Mouse (Mus musculus) forebrain, postnatal 0 days (tissue): ENCODE measurements around the gene P3h1. TPM values are rescaled to one million over a fixed set of nuclear protein-coding genes. Genes with fewer than 3 reads are reported as not detected.

ENCODE experiments used
- ATAC-seq: fragments of 200-750 bp; cut with Nextera tagmentation; 2 replicates; pipeline ENCODE4 v1.8.0; 2017; ENCODE audit warnings: mild to moderate bottlenecking, moderate library complexity
- DNase-seq: peaks from one replicate; pipeline ENCODE4 v3.0.0-alpha.2; 2015
- H3K27ac ChIP-seq: fragments of 300-500 bp; sonication (generic); 2 replicates; pipeline ENCODE4 v1.5.1; 2014; ENCODE audit warnings: low read depth, mild to moderate bottlenecking, antibody characterized with exemption, low read length, moderate library complexity, mixed read lengths
- H3K27me3 ChIP-seq: fragments of 300-500 bp; sonication (generic); 2 replicates; pipeline ENCODE4 v1.6.1; 2014; ENCODE audit warnings: mild to moderate bottlenecking, low read length, mixed read lengths; ENCODE audit not compliant: insufficient read depth
- H3K36me3 ChIP-seq: fragments of 300-500 bp; sonication (generic); 2 replicates; pipeline ENCODE4 v1.6.1; 2014; ENCODE audit warnings: mild to moderate bottlenecking, moderate library complexity; ENCODE audit not compliant: insufficient read depth
- H3K4me1 ChIP-seq: fragments of 300-500 bp; sonication (generic); 2 replicates; pipeline ENCODE4 v1.6.1; 2014; ENCODE audit warnings: antibody characterized with exemption; ENCODE audit not compliant: insufficient read depth
- H3K4me2 ChIP-seq: fragments of 300-500 bp; sonication (generic); 2 replicates; pipeline ENCODE4 v1.6.1; 2014; ENCODE audit warnings: low read depth, mild to moderate bottlenecking, moderate library complexity
- H3K4me3 ChIP-seq: fragments of 300-500 bp; sonication (generic); 2 replicates; pipeline ENCODE4 v1.5.1; 2014; ENCODE audit warnings: low read depth, low read length, mixed read lengths
- H3K9ac ChIP-seq: fragments of 300-500 bp; sonication (generic); 2 replicates; pipeline ENCODE4 v1.6.1; 2014; ENCODE audit warnings: mild to moderate bottlenecking
- H3K9me3 ChIP-seq: fragments of 300-500 bp; sonication (generic); 2 replicates; pipeline ENCODE4 v1.6.1; 2016; ENCODE audit warnings: low read length
- CTCF ChIP-seq: sonication (generic); IDR thresholded peaks from 2 replicates; pipeline ENCODE4 v1.5.1; 2016; ENCODE audit warnings: antibody characterized with exemption, control low read depth, low read depth
- WGBS: fragments of 180-500 bp; shearing (Covaris S2); extraction: QIAGEN DNeasy Blood & Tissue Kit; methylation state at CpG from one replicate; pipeline ENCODE4 v1.1.7; 2014; 5-methylcytosine and 5-hydroxymethylcytosine counted together
- polyA plus RNA-seq: library from polyadenylated mRNA; unstranded; fragments of >200 nt; fragmentation: Nextera tagmentation; extraction: Ambion mirVana; gene quantifications from 2 replicates; pipeline ENCODE4 v1.2.1, GENCODE M21; 2015
- total RNA-seq: library from RNA; depleted of rRNA; stranded (reverse); fragments of >200 nt; gene quantifications from 2 replicates; pipeline ENCODE4 v1.2.3, GENCODE M21; 2014

P3h1 gene
- total and polyA plus RNA-seq, 2 experiments from 2014 or later, result 8.9 to 12.8 TPM

GRCm38 (mm10) chr4:119255351-119255750, 22.6 kb downstream of the P3h1 start, which contains the start of gene Cldn19:
Gene Cldn19, plus strand, starts transcription at chr4:119255414.
- no peak for TF ChIP-seq CTCF
- H3K9ac ChIP-seq, result 0 out of 2 replicates have a peak within 1 kb of the TSS, but pooled peaks have one; percentile 11
- 71% methylated on average over 12 of the region's 12 CpGs for WGBS
- H3K9me3 ChIP-seq, result no peaks in the 10 kb centered on the region
- no peak within 1 kb of the TSS for H3K27ac ChIP-seq
- H3K4me2 ChIP-seq, result no peak within 1 kb of the TSS
- H3K4me3 ChIP-seq, result no peak within 1 kb of the TSS
- no peaks in the 10 kb centered on the region for H3K4me1 ChIP-seq
- no peaks in the 10 kb centered on the region for H3K36me3 ChIP-seq
- no peak for ATAC-seq
- H3K27me3 ChIP-seq, result no peaks in the 10 kb centered on the region
- no peak for DNase-seq

- TF ChIP-seq CTCF, result no peak
- 84% methylated on average over 6 of the region's 6 CpGs for WGBS
These were observed 24.4 kb downstream of the P3h1 start for GRCm38 (mm10) chr4:119257083-119257482.

DNA sequence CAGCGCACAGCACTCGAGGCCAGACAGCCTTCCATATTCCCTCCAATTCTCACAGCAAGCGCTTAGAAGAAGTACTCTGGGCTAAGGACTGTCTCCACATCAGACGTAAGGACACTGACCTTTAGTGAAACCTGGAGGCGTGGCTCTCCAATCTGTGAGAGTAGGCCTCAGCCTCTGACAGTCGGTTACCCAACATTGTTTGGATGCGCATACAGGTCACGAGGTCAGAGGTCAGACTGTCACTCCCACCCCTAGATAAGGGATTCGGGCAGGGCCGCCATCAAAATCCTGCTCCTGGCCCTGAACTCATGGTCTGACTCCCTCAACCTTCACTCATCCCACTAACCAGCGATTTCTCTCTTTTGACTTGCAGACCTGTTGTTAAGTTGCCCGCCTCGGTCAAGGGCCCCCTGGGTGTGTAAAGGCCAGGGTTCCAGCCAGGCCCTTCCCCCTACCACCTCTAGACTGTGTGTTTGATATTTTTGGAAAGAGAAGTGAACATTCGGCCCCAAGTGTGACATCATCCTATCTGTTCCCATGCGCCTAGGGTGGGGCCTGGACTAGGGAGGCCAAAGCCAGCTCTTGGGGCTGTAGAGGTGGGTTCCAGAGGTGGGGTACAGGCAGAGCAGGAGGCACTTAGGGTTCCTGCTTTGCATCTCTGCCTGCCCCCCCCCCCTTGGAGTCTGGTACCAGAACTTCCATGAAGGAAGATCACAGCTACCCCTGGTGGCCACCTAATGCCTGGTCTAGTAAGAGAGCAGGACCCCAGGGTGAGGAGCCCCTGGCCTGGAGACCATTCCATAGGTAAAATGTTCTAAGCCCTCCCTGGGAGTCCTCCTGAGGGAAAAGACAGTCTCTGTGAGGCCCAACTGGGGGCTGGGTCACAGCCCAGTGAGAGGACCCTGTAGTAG, 26.9 kb downstream of the P3h1 start:
- ATAC-seq (no peak), DNase-seq (no peak)
- WGBS, result 88% methylated on average over 15 of the region's 15 CpGs
- Histone ChIP-seq H3K4me1 (no peaks in the 10 kb centered on the region), H3K4me3 (no peak overlapping the region), H3K36me3 (no peaks in the 10 kb centered on the region), H3K4me2 (no peak overlapping the region), H3K9ac (no peak overlapping the region), H3K27ac (no peak overlapping the region), H3K27me3 (no peaks in the 10 kb centered on the region), H3K9me3 (no peaks in the 10 kb centered on the region)
- TF ChIP-seq CTCF, result peak; percentile 38; the same call in 1 of the 2 replicates

More at GRCm38 (mm10) chr4:119257083-119257482, 24.4 kb downstream of the P3h1 start:
- no peak overlapping the region for H3K27ac ChIP-seq
- ATAC-seq, result no peak
- H3K4me3 ChIP-seq, result no peak overlapping the region
- H3K4me2 ChIP-seq, result no peak overlapping the region
- H3K36me3 ChIP-seq, result no peaks in the 10 kb centered on the region
- H3K9me3 ChIP-seq, result no peaks in the 10 kb centered on the region
- no peaks in the 10 kb centered on the region for H3K4me1 ChIP-seq
- H3K27me3 ChIP-seq, result no peaks in the 10 kb centered on the region
- DNase-seq, result no peak
- no peak overlapping the region for H3K9ac ChIP-seq

GRCm38 (mm10) chr4:119261087-119261713, 28.5 kb downstream of the P3h1 start:
- ATAC-seq (no peak), DNase-seq (no peak)
- 78% methylated on average over 7 of the region's 7 CpGs for WGBS

GRCm38 (mm10) chr4:119262483-119262882, 29.8 kb downstream of the P3h1 start:
- WGBS, result 85% methylated on average over 5 of the region's 5 CpGs
- H3K27ac ChIP-seq, result no peak overlapping the region

More at GRCm38 (mm10) chr4:119261087-119261713, 28.5 kb downstream of the P3h1 start:
- TF ChIP-seq CTCF, result no peak
- Histone ChIP-seq H3K27me3 (no peaks in the 10 kb centered on the region), H3K4me1 (no peaks in the 10 kb centered on the region), H3K36me3 (no peaks in the 10 kb centered on the region), H3K4me3 (no peak overlapping the region), H3K9ac (no peak overlapping the region), H3K9me3 (no peaks in the 10 kb centered on the region), H3K27ac (no peak overlapping the region), H3K4me2 (no peak overlapping the region)

GRCm38 (mm10) chr4:119263459-119263858, 30.7 kb downstream of the P3h1 start:
- H3K4me3 ChIP-seq, result no peak overlapping the region
- H3K27me3 ChIP-seq, result no peaks in the 10 kb centered on the region
- WGBS, result 72% methylated on average over 3 of the region's 3 CpGs
- no peak overlapping the region for H3K9ac ChIP-seq
- ATAC-seq (no peak), DNase-seq (no peak)
- no peak for TF ChIP-seq CTCF
- H3K4me1 ChIP-seq, result no peaks in the 10 kb centered on the region
- H3K27ac ChIP-seq, result no peak overlapping the region
- peaks cover 3% of the 10 kb centered on the region; the same call in 1 of the 2 replicates for H3K36me3 ChIP-seq
- H3K4me2 ChIP-seq, result no peak overlapping the region
- H3K9me3 ChIP-seq, result no peaks in the 10 kb centered on the region

More at GRCm38 (mm10) chr4:119262483-119262882, 29.8 kb downstream of the P3h1 start:
- ATAC-seq (no peak), DNase-seq (no peak)
- Histone ChIP-seq H3K36me3 (no peaks in the 10 kb centered on the region), H3K9me3 (no peaks in the 10 kb centered on the region), H3K27me3 (no peaks in the 10 kb centered on the region), H3K4me3 (no peak overlapping the region), H3K9ac (no peak overlapping the region), H3K4me1 (no peaks in the 10 kb centered on the region), H3K4me2 (no peak overlapping the region)
- no peak for TF ChIP-seq CTCF

- Histone ChIP-seq H3K4me3 (no peak overlapping the region), H3K4me2 (no peak overlapping the region), H3K36me3 (peaks cover 14% of the 10 kb centered on the region), H3K27me3 (no peaks in the 10 kb centered on the region), H3K9me3 (no peaks in the 10 kb centered on the region), H3K9ac (no peak overlapping the region), H3K27ac (no peak overlapping the region), H3K4me1 (no peaks in the 10 kb centered on the region)
- no peak for DNase-seq
- 74% methylated on average over 13 of the region's 13 CpGs for WGBS
- no peak for TF ChIP-seq CTCF
- ATAC-seq, result no peak
These were observed 33.9 kb downstream of the P3h1 start for GRCm38 (mm10) chr4:119266606-119267005.
